Mouse (Mus musculus): ENCODE measurements around the gene Btrc. TPM values are rescaled to one million over a fixed set of nuclear protein-coding genes. Genes with fewer than 3 reads are reported as not detected.
A peak's percentile ranks its signal among the peaks of the same experiment; 100 is the strongest.

Btrc gene
- polyA plus RNA-seq, 1 experiment from 2014 or later, result 49.0 TPM

DNA sequence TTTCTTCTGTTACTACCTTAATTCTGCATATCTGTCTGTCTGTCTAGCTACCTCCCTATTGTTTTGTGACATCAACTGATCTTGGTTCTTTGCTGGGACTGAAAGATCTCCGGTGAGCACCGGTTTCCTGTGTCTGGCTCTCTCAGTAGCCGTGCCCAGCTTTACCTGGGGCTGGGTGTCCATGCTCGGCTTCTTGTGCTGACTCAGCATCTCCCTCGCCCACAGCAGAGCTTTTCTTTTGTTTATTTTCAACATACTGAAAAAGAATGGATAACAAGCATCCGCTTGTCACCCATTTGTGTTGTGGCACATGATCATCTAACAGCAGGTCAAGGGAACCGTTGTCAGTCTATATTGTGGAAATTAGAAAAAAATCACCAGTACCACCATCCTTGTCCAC lies 30.5 kb downstream of the Btrc start:
- no peak for DNase-seq (ENCODE audit: low spot score)
- no peak overlapping the region for H3K9ac ChIP-seq (ENCODE audit: low read depth, low read length)

DNA sequence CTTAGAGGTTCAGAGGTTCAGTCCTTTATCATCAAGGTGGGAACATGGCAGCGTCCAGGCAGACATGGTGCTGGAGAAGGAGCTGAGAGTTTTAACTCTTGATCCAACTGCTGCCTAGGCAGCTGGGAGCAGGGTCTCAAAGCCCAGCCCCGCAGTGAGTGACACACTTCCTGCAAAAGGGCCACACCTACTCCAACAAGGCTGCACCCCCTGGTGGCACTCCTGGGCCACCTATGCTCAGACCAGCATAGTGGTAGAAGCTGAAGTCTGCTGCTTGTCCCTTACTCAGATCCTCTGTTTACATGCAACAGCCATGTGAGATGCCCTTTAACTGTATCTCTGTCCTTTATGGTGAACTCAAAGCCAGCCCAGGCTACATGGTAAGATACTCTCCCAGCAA lies 47.5 kb downstream of the Btrc start:
- ATAC-seq (replicated peaks; ENCODE audit: low FRiP score) (no peak), DNase-seq (ENCODE audit: low spot score) (no peak)
- no peak overlapping the region for H3K27ac ChIP-seq (ENCODE audit: low read depth, low read length)
- peaks cover 3% of the 10 kb centered on the region for H3K4me1 ChIP-seq (replicated peaks; ENCODE audit: control insufficient read depth, insufficient read depth, low read length)
- no peak overlapping the region for H3K4me2 ChIP-seq
- no peak overlapping the region for H3K9ac ChIP-seq (ENCODE audit: low read depth, low read length)
- WGBS, result 44% methylated on average over 2 of the region's 2 CpGs
- no peaks in the 10 kb centered on the region for H3K36me3 ChIP-seq (ENCODE audit: control insufficient read depth, insufficient read depth, low read length)
- no peak overlapping the region for H3K4me3 ChIP-seq (ENCODE audit: low read depth, low read length)
- H3K9me3 ChIP-seq (ENCODE audit: control insufficient read depth, low read length), result no peaks in the 10 kb centered on the region
- H3K27me3 ChIP-seq (replicated peaks; ENCODE audit: control insufficient read depth, insufficient read depth, low read length), result no peaks in the 10 kb centered on the region

More for the DNA sequence above, 30.5 kb downstream of the Btrc start:
- H3K27ac ChIP-seq (ENCODE audit: low read depth, low read length), result no peak overlapping the region
- WGBS, result 78% methylated on average over 7 of the region's 7 CpGs
- no peak overlapping the region for H3K4me3 ChIP-seq (ENCODE audit: low read depth, low read length)
- H3K27me3 ChIP-seq (replicated peaks; ENCODE audit: control insufficient read depth, insufficient read depth, low read length), result no peaks in the 10 kb centered on the region
- no peaks in the 10 kb centered on the region for H3K9me3 ChIP-seq (ENCODE audit: control insufficient read depth, low read length)
- no peaks in the 10 kb centered on the region for H3K4me1 ChIP-seq (replicated peaks; ENCODE audit: control insufficient read depth, insufficient read depth, low read length)
- no peak overlapping the region for H3K4me2 ChIP-seq
- ATAC-seq (replicated peaks; ENCODE audit: low FRiP score), result no peak
- no peaks in the 10 kb centered on the region for H3K36me3 ChIP-seq (ENCODE audit: control insufficient read depth, insufficient read depth, low read length)

DNA sequence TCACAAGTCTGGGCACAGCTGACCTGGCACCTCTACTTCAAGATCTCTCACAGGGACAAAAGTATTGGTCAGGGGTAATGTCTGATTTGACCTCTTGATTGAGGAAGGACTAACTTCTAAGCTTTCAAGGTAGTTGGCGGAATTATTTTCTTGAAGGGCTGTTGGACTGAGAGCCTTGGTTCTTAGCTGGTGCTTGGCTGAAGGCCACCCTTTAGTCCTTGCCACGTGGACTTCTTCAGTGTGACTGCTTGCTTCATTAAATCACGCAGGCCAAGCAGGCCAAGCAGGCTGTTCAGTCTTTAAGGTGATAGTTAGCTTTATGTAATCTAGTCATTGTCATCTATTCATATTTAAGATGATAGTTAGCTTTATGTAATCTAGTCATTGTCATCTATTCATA lies 49.2 kb downstream of the Btrc start:
- Histone ChIP-seq H3K36me3 (ENCODE audit: control insufficient read depth, insufficient read depth, low read length) (no peaks in the 10 kb centered on the region), H3K4me2 (no peak overlapping the region), H3K9ac (ENCODE audit: low read depth, low read length) (no peak overlapping the region), H3K4me1 (replicated peaks; ENCODE audit: control insufficient read depth, insufficient read depth, low read length) (peaks cover 3% of the 10 kb centered on the region), H3K27ac (ENCODE audit: low read depth, low read length) (no peak overlapping the region), H3K27me3 (replicated peaks; ENCODE audit: control insufficient read depth, insufficient read depth, low read length) (no peaks in the 10 kb centered on the region), H3K4me3 (ENCODE audit: low read depth, low read length) (no peak overlapping the region), H3K9me3 (ENCODE audit: control insufficient read depth, low read length) (no peaks in the 10 kb centered on the region)
- no peak for ATAC-seq (replicated peaks; ENCODE audit: low FRiP score)
- DNase-seq (ENCODE audit: low spot score), result no peak
- WGBS, result 87% methylated on average over 3 of the region's 3 CpGs

DNA sequence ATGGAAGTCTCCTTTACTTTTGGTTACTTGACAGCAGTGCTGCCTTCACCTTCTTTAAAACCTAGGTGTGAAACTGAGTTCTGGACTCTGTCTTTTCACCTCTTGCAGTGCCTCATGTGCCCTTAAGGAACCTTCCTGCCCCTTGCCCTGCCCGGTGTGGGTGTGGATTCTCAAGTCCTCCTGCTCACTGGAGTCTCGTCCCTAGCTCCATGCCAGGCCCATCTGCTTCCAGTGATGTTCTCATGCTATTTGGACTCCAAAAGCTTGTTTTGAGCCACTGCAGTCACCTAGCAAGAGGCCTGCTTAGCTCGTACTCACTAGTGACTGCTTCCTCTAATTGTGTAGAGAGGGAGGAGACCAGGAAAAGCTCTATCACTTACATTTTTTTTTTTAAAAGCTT lies 50.4 kb downstream of the Btrc start:
- no peak for DNase-seq (ENCODE audit: low spot score)
- H3K4me3 ChIP-seq (ENCODE audit: low read depth, low read length), result no peak overlapping the region
- no peak for ATAC-seq (replicated peaks; ENCODE audit: low FRiP score)
- no peaks in the 10 kb centered on the region for H3K9me3 ChIP-seq (ENCODE audit: control insufficient read depth, low read length)
- peaks cover 3% of the 10 kb centered on the region for H3K4me1 ChIP-seq (replicated peaks; ENCODE audit: control insufficient read depth, insufficient read depth, low read length)
- 77% methylated on average over 3 of the region's 3 CpGs for WGBS
- no peak overlapping the region for H3K9ac ChIP-seq (ENCODE audit: low read depth, low read length)
- no peaks in the 10 kb centered on the region for H3K27me3 ChIP-seq (replicated peaks; ENCODE audit: control insufficient read depth, insufficient read depth, low read length)
- no peak overlapping the region for H3K4me2 ChIP-seq
- H3K36me3 ChIP-seq (ENCODE audit: control insufficient read depth, insufficient read depth, low read length), result no peaks in the 10 kb centered on the region
- no peak overlapping the region for H3K27ac ChIP-seq (ENCODE audit: low read depth, low read length)

DNA sequence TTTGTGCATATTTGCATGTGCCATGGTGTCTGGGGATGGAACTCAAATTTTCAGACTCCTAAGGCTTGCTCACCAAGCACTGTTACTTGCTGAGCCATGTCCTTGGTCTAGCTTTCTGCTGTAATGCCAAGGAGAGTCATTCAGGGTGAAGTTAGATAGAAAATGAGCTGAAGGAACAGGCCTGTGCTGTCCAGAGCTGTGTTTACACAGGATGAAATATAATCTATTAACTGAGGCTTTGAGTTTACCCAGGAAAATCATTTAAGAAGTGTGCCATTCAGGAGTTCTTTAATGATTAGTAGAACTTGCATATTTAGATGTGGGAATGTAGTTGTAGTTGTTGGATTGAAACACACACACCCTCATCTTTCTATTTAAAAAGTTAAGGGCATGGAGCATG lies 54.1 kb downstream of the Btrc start:
- Histone ChIP-seq H3K36me3 (ENCODE audit: control insufficient read depth, insufficient read depth, low read length) (no peaks in the 10 kb centered on the region), H3K4me1 (replicated peaks; ENCODE audit: control insufficient read depth, insufficient read depth, low read length) (0 out of 2 replicates have a peak, but pooled peaks cover 2% of the 10 kb centered on the region), H3K9ac (ENCODE audit: low read depth, low read length) (no peak overlapping the region), H3K4me2 (no peak overlapping the region), H3K27ac (ENCODE audit: low read depth, low read length) (no peak overlapping the region), H3K27me3 (replicated peaks; ENCODE audit: control insufficient read depth, insufficient read depth, low read length) (no peaks in the 10 kb centered on the region), H3K9me3 (ENCODE audit: control insufficient read depth, low read length) (no peaks in the 10 kb centered on the region), H3K4me3 (ENCODE audit: low read depth, low read length) (no peak overlapping the region)
- no peak for DNase-seq (ENCODE audit: low spot score)
- no peak for ATAC-seq (replicated peaks; ENCODE audit: low FRiP score)

DNA sequence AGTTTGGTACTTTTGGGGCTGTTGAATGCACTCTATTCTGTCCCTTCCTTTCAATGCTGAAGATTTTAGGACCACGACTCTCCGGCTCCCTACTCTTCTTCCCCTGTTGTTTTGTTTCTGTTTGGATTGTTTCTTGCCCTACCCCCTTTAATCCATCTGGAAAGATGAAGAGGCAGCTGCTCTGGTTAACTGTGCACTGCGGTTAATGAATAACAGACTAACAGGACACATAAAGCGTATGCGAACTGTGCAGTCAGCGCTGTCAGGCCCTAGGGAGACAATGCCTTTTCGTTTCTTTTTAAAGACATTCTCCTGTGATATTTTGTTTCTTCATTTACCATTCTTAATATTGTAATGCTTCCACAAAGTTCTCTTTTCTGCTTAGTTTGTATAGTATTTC lies 58.7 kb downstream of the Btrc start:
- Histone ChIP-seq H3K4me2 (0 out of 2 replicates have a peak overlapping the region, but pooled peaks have one; percentile 13), H3K4me3 (ENCODE audit: low read depth, low read length) (no peak overlapping the region), H3K27ac (ENCODE audit: low read depth, low read length) (no peak overlapping the region), H3K9ac (ENCODE audit: low read depth, low read length) (no peak overlapping the region), H3K27me3 (replicated peaks; ENCODE audit: control insufficient read depth, insufficient read depth, low read length) (no peaks in the 10 kb centered on the region), H3K9me3 (ENCODE audit: control insufficient read depth, low read length) (no peaks in the 10 kb centered on the region), H3K4me1 (replicated peaks; ENCODE audit: control insufficient read depth, insufficient read depth, low read length) (0 out of 2 replicates have a peak, but pooled peaks cover 6% of the 10 kb centered on the region), H3K36me3 (ENCODE audit: control insufficient read depth, insufficient read depth, low read length) (no peaks in the 10 kb centered on the region; the same call in 1 of the 2 replicates)
- no peak for DNase-seq (ENCODE audit: low spot score)
- 77% methylated on average over 7 of the region's 7 CpGs for WGBS
- no peak for ATAC-seq (replicated peaks; ENCODE audit: low FRiP score)

DNA sequence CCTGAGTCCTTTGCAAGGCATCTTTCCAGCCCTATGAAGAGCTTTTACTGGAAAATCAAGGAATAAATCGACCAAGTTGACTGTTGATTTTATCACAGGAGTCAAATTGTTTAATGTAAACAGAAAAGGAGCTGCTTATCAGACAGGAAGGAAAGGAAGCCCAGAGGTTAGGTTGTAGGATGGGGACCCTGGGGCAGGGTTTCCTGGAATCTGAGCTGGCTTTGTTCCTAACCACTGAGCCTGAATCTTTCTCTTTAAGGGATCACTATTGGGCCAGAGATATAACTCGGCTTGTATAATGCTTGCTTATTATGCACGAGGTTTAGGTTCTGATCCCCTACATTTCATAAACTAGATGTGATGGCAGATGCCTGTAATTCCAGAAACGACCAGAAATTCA lies 64.6 kb downstream of the Btrc start:
- DNase-seq (ENCODE audit: low spot score) (no peak), ATAC-seq (replicated peaks; ENCODE audit: low FRiP score) (no peak)
- 46% methylated on average over 4 of the region's 4 CpGs for WGBS

DNA sequence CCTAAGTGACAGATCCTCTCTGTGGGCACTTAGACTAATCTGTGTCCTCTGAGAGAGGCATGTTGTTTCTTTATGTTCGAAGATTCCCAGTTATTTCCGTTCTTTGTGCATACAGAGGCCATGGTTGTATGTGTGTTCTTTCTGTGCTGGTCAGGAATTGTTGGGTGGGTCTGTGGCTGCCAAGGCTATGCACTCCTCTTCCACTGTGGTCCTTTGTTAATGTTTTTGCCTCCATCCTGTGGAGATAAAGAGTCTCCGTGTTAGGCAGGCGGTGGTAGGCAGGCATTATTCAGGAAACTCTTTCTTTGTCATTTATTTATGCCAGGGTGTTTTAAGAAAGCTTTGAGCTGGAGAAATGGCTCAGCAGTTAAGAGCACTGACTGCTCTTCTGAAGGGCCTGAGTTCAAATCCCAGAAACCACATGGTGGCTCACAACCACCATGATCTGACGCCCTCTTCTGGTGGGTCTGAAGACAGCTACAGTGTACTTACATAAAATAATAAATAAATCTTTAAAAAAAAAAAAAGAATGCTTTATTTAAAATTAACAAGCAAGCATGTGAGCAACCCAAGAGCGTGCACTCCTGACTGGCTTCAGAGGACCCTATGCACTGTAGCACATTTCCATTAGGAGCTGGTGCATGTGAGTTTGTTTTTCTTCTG lies 67.6 kb downstream of the Btrc start:
- WGBS, result 83% methylated on average over 6 of the region's 6 CpGs
- H3K4me2 ChIP-seq, result no peak overlapping the region
- no peak overlapping the region for H3K27ac ChIP-seq (ENCODE audit: low read depth, low read length)
- no peak overlapping the region for H3K4me3 ChIP-seq (ENCODE audit: low read depth, low read length)
- H3K9me3 ChIP-seq (ENCODE audit: control insufficient read depth, low read length), result no peaks in the 10 kb centered on the region
- no peaks in the 10 kb centered on the region; the same call in 1 of the 2 replicates for H3K4me1 ChIP-seq (replicated peaks; ENCODE audit: control insufficient read depth, insufficient read depth, low read length)
- H3K9ac ChIP-seq (ENCODE audit: low read depth, low read length), result no peak overlapping the region
- no peaks in the 10 kb centered on the region for H3K27me3 ChIP-seq (replicated peaks; ENCODE audit: control insufficient read depth, insufficient read depth, low read length)
- DNase-seq (ENCODE audit: low spot score), result no peak
- no peaks in the 10 kb centered on the region for H3K36me3 ChIP-seq (ENCODE audit: control insufficient read depth, insufficient read depth, low read length)
- ATAC-seq (replicated peaks; ENCODE audit: low FRiP score), result no peak

More for the DNA sequence above, 64.6 kb downstream of the Btrc start:
- no peaks in the 10 kb centered on the region for H3K4me1 ChIP-seq (replicated peaks; ENCODE audit: control insufficient read depth, insufficient read depth, low read length)
- no peaks in the 10 kb centered on the region for H3K27me3 ChIP-seq (replicated peaks; ENCODE audit: control insufficient read depth, insufficient read depth, low read length)
- H3K9ac ChIP-seq (ENCODE audit: low read depth, low read length), result no peak overlapping the region
- no peak overlapping the region for H3K27ac ChIP-seq (ENCODE audit: low read depth, low read length)
- no peak overlapping the region for H3K4me2 ChIP-seq
- H3K36me3 ChIP-seq (ENCODE audit: control insufficient read depth, insufficient read depth, low read length), result no peaks in the 10 kb centered on the region; the same call in 1 of the 2 replicates
- no peak overlapping the region for H3K4me3 ChIP-seq (ENCODE audit: low read depth, low read length)
- no peaks in the 10 kb centered on the region for H3K9me3 ChIP-seq (ENCODE audit: control insufficient read depth, low read length)

DNA sequence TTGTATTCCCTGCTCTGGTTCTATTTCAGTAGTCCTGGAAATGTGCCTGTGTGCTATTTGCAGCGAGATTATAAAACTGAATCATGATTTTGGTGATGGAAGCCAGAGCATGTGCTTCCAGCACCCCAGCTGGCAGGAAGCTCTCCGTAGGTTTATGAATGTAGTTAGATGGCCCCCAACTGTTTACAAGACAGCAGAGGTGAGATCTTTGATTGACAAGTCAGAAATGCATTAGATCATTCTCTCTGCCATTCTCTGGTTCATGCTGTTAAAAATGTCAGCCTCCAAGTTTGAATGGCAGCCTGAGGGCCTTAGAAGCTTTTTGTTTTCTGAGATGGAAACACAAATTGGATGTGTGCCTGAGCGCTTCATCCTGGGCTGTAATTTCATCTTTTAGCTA lies 68.8 kb downstream of the Btrc start:
- H3K4me2 ChIP-seq, result no peak overlapping the region
- no peak overlapping the region for H3K4me3 ChIP-seq (ENCODE audit: low read depth, low read length)
- no peaks in the 10 kb centered on the region for H3K27me3 ChIP-seq (replicated peaks; ENCODE audit: control insufficient read depth, insufficient read depth, low read length)
- H3K36me3 ChIP-seq (ENCODE audit: control insufficient read depth, insufficient read depth, low read length), result no peaks in the 10 kb centered on the region
- 89% methylated on average over 3 of the region's 3 CpGs for WGBS
- no peak overlapping the region for H3K9ac ChIP-seq (ENCODE audit: low read depth, low read length)
- no peaks in the 10 kb centered on the region for H3K9me3 ChIP-seq (ENCODE audit: control insufficient read depth, low read length)
- H3K4me1 ChIP-seq (replicated peaks; ENCODE audit: control insufficient read depth, insufficient read depth, low read length), result no peaks in the 10 kb centered on the region; the same call in 1 of the 2 replicates
- ATAC-seq (replicated peaks; ENCODE audit: low FRiP score) (no peak), DNase-seq (ENCODE audit: low spot score) (no peak)
- no peak overlapping the region for H3K27ac ChIP-seq (ENCODE audit: low read depth, low read length)
